In genomic region chr4:62281319-62281718, GRCm38 (mm10) we compare ENCODE assay signal across 21 mouse cellular contexts. TPM values are rescaled to one million over a fixed set of nuclear protein-coding genes. Genes with fewer than 3 reads are reported as not detected.
A peak's percentile ranks its signal among the peaks of the same experiment; 100 is the strongest.
DNase-seq lines count a peak whose midpoint lies in the region; ATAC-seq lines count a peak whose summit lies in the region.
"Had no signal": no experiment of that assay in that cellular context is flagged by ENCODE, and none has a peak within 500 bp of the region (broad histone marks: within the 10 kb centered on the region; RNA-seq: fewer than 3 reads in every experiment).

No protein-coding gene starts in this region.

- H3K27ac ChIP-seq in hindbrain, embryonic 10.5 days: peak overlapping the region; percentile 0; the same call in 1 of the 2 replicates
- H3K27ac ChIP-seq in hindbrain, embryonic 16.5 days (ENCODE audit: low read depth, low read length): no peak overlapping the region
- H3K27ac ChIP-seq: embryonic facial prominence, embryonic 10.5 days; forebrain, embryonic 13.5 days; heart, adult 2 months; heart, embryonic 15.5 days; hindbrain, embryonic 14.5 days had no signal

- WGBS in hindbrain, embryonic 10.5 days: 54% methylated on average over 5 of the region's 5 CpGs
- WGBS in hindbrain, embryonic 16.5 days: 60% methylated on average over 5 of the region's 5 CpGs

- no peak for ATAC-seq in hindbrain, embryonic 16.5 days
- ATAC-seq: forebrain, embryonic 13.5 days; forebrain, postnatal 0 days; intestine, embryonic 16.5 days had no signal

- H3K4me2 ChIP-seq in hindbrain, embryonic 16.5 days (ENCODE audit: low read length): no peak overlapping the region
- H3K4me2 ChIP-seq: forebrain, embryonic 13.5 days; heart, embryonic 11.5 days; heart, embryonic 15.5 days; hindbrain, embryonic 14.5 days had no signal

- H3K36me3 ChIP-seq in hindbrain, embryonic 10.5 days: no peaks in the 10 kb centered on the region
- H3K36me3 ChIP-seq in hindbrain, embryonic 16.5 days (ENCODE audit: control insufficient read depth, insufficient read depth, low read length): no peaks in the 10 kb centered on the region
- H3K36me3 ChIP-seq: embryonic facial prominence, embryonic 10.5 days; heart, embryonic 15.5 days had no signal

- H3K27me3 ChIP-seq in hindbrain, embryonic 10.5 days (ENCODE audit: insufficient read depth, poor library complexity, severe bottlenecking): no peaks in the 10 kb centered on the region
- H3K27me3 ChIP-seq in hindbrain, embryonic 16.5 days (replicated peaks; ENCODE audit: control insufficient read depth, insufficient read depth, low read length): no peaks in the 10 kb centered on the region
- H3K27me3 ChIP-seq: forebrain, embryonic 13.5 days; heart, embryonic 15.5 days had no signal

- H3K9me3 ChIP-seq in hindbrain, embryonic 10.5 days: no peaks in the 10 kb centered on the region
- no peaks in the 10 kb centered on the region for H3K9me3 ChIP-seq in hindbrain, embryonic 16.5 days (ENCODE audit: control insufficient read depth, low read length)
- H3K9me3 ChIP-seq: embryonic facial prominence, embryonic 10.5 days; forebrain, embryonic 13.5 days; heart, embryonic 15.5 days had no signal

- no peak overlapping the region for H3K9ac ChIP-seq in hindbrain, embryonic 16.5 days (ENCODE audit: low read depth, low read length)
- H3K9ac ChIP-seq: forebrain, embryonic 13.5 days; forebrain, postnatal 0 days; heart, embryonic 15.5 days; hindbrain, embryonic 14.5 days had no signal

- peak; percentile 64 to 80 for DNase-seq in adrenal gland, adult (ENCODE audit: inconsistent age in 2 of 2, low spot score in 1 of 2)
- DNase-seq in adrenal gland, postnatal 25 days: no peak
- no peak for DNase-seq in hindbrain, embryonic 10.5 days (ENCODE audit: low spot score)
- peak; percentile 10 for DNase-seq in urinary bladder, adult 2 months (ENCODE audit: low spot score)
- no peak for DNase-seq in urinary bladder, postnatal 14 days (ENCODE audit: low spot score)
- DNase-seq in testis, postnatal 10 days (ENCODE audit: low spot score): peak; percentile 27
- DNase-seq in kidney, adult 8-10 months: no peak
- DNase-seq: cerebellum, adult 11-12 months; cerebellum, adult 9-11 months; forebrain, postnatal 0 days; gastrocnemius, postnatal 14 days; heart, postnatal 14 days had no signal

- no peak overlapping the region for H3K4me3 ChIP-seq in hindbrain, embryonic 10.5 days
- no peak overlapping the region for H3K4me3 ChIP-seq in hindbrain, embryonic 16.5 days (ENCODE audit: low read length)
- H3K4me3 ChIP-seq: embryonic facial prominence, embryonic 10.5 days; forebrain, embryonic 13.5 days; heart, adult 2 months; heart, embryonic 15.5 days had no signal

- H3K4me1 ChIP-seq in hindbrain, embryonic 10.5 days (replicated peaks): peaks cover 10% of the 10 kb centered on the region; the same call in 1 of the 2 replicates
- 0 out of 2 replicates have a peak, but pooled peaks cover 2% of the 10 kb centered on the region for H3K4me1 ChIP-seq in hindbrain, embryonic 16.5 days (ENCODE audit: control insufficient read depth, insufficient read depth, low read depth, low read length)

RNA-seq across cellular contexts. Expression of gene Slc31a2, which starts 19.0 kb away (rescaled TPM):
- 27.7 and 30.6 TPM in 2 replicates for total RNA-seq in adrenal gland, postnatal 25 days (2021)
- polyA plus RNA-seq in hindbrain, embryonic 10.5 days (2016; fragmentation: Nextera tagmentation; extraction: Ambion mirVana): 15.1 and 15.4 TPM in 2 replicates
- polyA plus RNA-seq in hindbrain, embryonic 16.5 days (2015; fragmentation: Nextera tagmentation; extraction: Ambion mirVana): 17.7 and 18.2 TPM in 2 replicates
- 26.4 and 27.9 TPM in 2 replicates for polyA plus RNA-seq in urinary bladder, adult 2 months (2012; rRNA removed)

RNA-seq across cellular contexts. Expression of gene Zfp37, which starts 50.5 kb away (rescaled TPM):
- 3.8 and 5.2 TPM in 2 replicates for total RNA-seq in adrenal gland, postnatal 25 days (2021)
- 19.9 and 20.8 TPM in 2 replicates for polyA plus RNA-seq in hindbrain, embryonic 10.5 days (2016; fragmentation: Nextera tagmentation; extraction: Ambion mirVana)
- 26.5 and 31.5 TPM in 2 replicates for polyA plus RNA-seq in hindbrain, embryonic 16.5 days (2015; fragmentation: Nextera tagmentation; extraction: Ambion mirVana)
- polyA plus RNA-seq in urinary bladder, adult 2 months (2012; rRNA removed): 5.8 and 6.1 TPM in 2 replicates
- total RNA-seq: MEL had no signal

Comparison
In these comparisons a context has a peak if more than half of its experiments do, and no peak if none do; other contexts are left out.
1. DNase-seq: peak in adrenal gland, adult (2 of 2), urinary bladder, adult 2 months (single experiment) and testis, postnatal 10 days (single experiment); none in adrenal gland, postnatal 25 days (single experiment), hindbrain, embryonic 10.5 days (single experiment), urinary bladder, postnatal 14 days (single experiment) and kidney, adult 8-10 months (0 of 2).